Mouse (Mus musculus) E14TG2a.4 (cell line): ENCODE measurements around the gene Tenm3.

Experiments used
- CTCF ChIP-seq: conservative IDR thresholded peaks from 2 replicates; pipeline ENCODE4 v1.5.1; 2014; ENCODE audit warnings: low read length
- POU5F1 ChIP-seq: IDR thresholded peaks from 2 replicates; pipeline ENCODE4 v1.6.1; 2014; ENCODE audit warnings: low read length, borderline replicate concordance

GRCm38 (mm10) chr8:48367164-48367563 is 476.6 kb downstream of the Tenm3 start:
- no peak for TF ChIP-seq CTCF
- TF ChIP-seq POU5F1, result no peak
